Mouse (Mus musculus): ENCODE results near the gene Gm6993.

The Gm6993 gene

DNA sequence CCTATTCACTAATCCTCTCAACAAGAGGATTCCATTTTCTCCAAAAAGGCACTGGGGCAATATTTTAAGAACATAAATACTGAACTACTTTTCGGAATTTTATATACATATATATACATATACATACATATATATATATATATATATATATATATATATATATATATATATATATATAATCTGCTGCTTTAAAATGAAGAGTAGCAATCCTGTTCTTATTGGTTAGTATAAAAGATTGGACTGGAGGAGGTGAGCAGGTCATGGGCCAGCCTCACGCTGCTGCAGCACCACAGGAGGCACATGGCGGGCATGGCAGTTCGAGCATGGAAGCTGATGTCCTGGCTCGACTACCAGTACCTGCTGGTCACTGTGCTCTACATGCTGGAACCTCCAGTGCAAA is at the start of gene Gm6993:
Gm6993 (plus strand) TSS at position 301 of the 400 bp plus-strand sequence.
- in situ Hi-C loops (cut with MboI, MseI), result no loop called here

DNA sequence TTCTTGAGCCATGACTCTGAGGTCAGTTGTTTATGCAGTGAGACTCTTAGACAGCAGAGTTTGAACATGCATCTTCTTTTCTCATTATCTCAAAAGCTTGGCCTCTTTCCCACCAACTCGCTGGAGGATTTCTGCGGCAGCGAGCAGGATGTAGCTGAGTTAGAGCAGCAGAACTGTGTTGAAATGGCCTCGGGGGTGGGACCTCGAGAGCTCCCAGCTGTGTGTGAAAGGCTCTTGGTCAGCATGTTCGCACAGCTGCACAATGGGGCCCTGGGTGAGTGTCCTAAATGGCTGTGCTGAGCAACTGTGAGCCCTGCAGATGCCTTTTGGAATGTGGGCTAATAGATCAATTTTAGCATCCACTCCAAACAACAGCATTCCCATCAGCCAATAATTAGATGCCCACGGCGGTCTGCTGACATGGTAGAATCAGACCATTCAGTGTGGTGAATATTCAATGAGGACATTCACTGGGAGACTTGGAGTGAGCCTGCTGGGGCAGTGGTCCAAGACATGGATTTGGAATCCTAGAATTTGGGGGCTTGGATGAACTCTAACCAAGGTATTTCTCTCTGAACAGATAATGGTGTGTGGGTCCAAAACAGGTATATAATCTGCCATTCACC is 49.1 kb upstream of the Gm6993 start:
- in situ Hi-C loops (cut with MboI, MseI), result no loop called here

DNA sequence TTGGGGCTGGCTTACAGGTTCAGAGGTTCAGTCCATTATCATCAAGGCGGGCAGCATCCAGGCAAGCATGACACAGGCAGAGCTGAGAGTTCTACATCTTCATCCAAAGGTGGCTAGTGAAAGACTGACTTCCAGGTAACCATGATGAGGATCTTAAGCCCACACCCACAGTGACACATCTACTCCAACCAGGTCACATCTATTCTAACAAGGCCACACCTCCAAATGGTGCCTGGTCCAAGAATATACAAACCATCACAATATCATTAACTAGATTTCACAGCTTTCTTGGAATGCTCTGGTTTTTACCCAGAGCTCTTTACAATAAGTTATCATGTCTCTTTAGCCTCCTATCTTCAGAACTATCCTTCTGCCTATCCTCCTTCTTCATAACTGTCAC is 38.1 kb upstream of the Gm6993 start:
- in situ Hi-C loops (cut with MboI, MseI), result no loop called here

DNA sequence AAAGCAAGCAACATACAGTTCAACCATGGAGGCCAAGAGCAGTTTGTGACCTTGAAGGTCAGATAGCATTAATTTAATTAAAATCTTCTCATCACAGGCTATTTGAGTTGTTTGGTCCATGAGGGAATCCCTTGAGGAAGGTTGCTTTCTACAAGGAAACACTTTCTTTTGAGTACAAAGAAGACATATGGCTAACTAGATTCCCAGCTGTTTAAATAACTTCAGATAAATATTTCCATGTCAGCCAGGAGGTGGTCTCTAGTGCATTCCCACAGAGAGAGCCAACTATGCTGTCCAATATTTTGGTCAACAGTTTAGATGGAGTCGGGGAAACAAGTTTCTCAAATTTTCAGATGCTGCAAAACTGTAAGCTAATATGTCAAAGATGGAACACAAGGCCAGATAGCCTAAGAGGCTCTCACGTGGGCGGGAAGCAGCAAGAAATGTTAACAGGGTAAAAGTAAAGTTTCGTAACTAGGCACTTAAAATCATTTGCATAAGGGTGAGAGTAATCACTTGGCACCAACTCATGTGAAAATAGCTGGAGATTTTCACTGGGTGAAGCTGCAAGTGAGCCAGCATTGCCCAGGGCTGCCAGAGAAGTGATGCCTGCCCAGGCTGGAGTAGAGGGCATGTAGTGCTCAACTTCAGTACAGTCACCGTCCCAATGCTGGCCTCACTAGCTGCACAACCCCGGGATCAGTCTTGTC is 36.7 kb upstream of the Gm6993 start:
- in situ Hi-C loops (cut with MboI, MseI), result no loop called here

GRCm38 (mm10) chr12:31204898-31205297 is 35.7 kb upstream of the Gm6993 start:
- in situ Hi-C loops (cut with MboI, MseI), result no loop called here

DNA sequence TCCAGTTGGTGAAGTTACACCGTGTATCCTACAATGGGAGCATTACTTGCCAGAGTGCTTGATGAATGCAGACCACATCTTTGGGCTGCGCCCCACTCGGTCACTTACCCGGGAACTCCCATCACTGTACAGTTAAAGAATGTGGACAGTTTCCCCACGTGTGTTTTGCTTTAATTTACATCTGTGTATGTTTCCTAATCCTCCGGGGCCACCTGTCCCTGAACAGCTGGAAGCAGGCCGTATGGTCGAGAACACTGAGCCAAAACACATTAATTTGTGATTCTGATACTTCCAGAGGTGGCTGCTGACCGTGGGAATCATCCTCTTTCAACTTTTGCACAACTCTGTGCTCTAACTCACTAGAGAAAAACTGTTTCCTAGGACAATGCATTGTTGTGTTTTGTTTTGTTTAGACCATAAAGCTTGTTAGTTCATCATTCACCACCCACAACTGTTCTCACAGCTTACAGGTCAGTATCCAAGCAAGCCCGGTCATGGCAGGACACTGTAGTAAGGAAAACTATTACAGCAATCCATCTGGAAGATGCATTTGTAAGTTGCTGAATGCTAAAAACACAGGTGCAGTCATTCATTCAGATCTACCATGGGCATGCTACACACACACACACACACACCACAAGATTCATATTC is 34.5 kb upstream of the Gm6993 start:
- in situ Hi-C loops (cut with MboI, MseI), result no loop called here

DNA sequence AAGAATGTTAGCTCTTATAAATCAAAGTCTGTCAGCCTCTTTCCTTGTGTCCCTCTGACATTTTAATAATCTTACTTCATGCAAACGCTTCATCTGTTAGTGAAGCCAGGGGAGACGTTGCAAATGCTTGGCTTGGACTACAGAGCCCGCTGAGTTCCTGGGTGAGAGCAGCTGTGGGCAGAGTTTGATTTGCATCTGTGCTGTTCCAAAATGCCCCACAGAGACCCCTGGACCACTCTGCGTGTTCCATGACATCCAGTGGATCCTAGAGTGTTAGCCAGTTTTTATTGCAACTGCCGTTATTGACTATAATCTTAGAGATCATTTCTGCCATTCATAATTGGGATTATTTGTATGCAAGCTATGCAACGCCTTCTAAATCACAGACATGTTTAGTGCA is 31.8 kb upstream of the Gm6993 start:
- in situ Hi-C loops (cut with MboI, MseI), result no loop called here

DNA sequence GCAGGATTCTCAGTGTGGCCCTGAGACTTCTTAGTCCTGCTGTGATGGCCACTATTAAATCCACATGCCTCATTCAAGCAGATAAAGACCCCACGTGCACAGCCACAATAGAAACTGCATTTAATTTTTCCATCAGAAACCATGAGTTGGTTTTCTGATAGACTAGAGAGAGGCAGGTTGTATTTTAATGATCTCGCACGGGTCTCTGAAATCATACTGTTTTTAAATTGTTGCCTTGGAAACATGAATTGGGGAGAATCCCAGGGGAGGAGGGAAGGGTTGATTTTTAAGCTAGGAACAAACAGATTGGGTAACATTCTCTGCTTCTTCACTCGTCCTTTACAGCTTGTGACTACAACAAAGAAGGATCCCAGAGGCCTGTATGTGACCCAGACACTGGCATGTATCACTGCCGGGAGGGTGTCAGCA is 31.2 kb upstream of the Gm6993 start:
- in situ Hi-C loops (cut with MboI, MseI), result no loop called here

DNA sequence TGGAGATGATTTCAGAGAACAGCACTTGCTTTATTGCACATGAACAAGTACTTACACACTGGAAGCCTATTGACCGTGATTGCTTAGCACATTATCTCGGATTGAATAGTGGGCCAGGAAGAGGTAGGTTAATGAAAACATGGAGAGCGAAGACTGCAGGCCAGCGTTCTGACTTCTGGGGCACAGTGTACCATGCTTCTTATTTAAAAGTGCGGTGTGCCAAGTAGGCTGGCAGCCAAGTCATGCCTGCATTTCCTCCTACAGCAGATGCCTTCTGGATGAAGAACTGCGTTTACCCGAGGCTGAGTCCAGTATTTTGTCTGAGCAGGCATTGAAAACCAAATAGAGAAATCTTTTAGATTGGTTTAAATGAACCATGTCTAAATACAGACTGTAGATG is 27.0 kb upstream of the Gm6993 start:
- in situ Hi-C loops (cut with MboI, MseI), result no loop called here

- in situ Hi-C loops (cut with MboI, MseI), result no loop called here
Measured at GRCm38 (mm10) chr12:31215003-31215402, 25.6 kb upstream of the Gm6993 start.

DNA sequence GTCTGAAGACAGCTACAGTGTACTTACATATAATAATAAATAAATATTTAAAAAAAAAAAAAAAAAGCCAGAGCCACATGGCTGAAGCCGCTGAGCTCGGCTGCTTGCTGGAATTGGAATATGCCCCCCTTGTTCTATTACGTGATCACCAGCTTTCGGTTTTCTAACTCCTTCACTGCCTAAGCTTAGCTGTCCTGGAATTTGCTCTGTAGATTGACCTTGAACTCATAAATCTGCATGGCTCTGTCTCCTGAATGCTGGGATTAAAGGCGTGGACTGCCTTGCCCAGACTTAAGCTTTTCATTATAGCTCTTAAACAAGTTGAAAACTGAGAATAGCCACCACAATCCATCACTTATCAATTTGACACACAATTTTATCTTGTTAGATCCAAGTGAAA is 23.3 kb upstream of the Gm6993 start:
- in situ Hi-C loops (cut with MboI, MseI), result no loop called here

- in situ Hi-C loops (cut with MboI, MseI), result no loop called here
Measured at GRCm38 (mm10) chr12:31218774-31219173, 21.8 kb upstream of the Gm6993 start.

DNA sequence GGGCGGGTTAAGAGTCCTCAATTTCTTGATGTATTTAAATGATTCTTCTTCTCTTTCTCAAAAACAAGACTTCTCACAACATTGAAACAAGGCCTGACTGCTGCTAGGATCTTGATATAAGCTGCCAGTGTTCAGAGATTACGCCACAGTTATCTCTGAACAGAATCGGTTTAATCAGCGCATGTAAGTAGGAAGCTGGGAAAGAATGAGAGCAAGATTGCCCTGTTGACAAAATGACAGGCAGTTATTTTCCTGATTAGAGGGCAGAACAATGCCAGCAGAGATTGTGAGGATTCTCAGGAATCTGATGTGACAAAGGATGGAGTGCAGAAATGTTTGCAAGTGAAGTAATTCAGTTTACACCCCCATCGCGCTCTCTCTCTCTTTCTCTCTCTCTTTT is 19.0 kb upstream of the Gm6993 start:
- in situ Hi-C loops (cut with MboI, MseI), result no loop called here

GRCm38 (mm10) chr12:31222282-31222681 is 18.3 kb upstream of the Gm6993 start:
- in situ Hi-C loops (cut with MboI, MseI), result no loop called here

DNA sequence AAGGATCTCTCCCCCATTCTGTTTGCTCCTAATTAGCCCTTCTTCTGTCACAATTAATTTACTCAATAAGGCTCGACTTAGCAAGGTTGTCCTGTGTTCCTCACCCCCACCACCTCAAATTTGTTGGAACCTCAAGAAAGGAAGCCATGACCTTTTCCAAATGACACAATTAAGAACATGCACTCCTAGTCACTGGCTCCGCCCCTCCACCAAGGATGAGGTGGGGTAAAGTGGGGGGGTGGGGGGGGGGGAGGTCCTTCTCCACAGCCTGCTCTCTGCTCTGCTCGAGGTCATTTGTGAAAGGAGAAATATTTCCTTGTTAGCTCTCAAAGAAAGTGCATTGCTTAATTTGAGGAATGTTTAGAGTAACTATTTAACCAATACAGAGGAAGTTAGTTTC is 17.8 kb upstream of the Gm6993 start:
- in situ Hi-C loops (cut with MboI, MseI), result no loop called here

GRCm38 (mm10) chr12:31225451-31225850 is 15.1 kb upstream of the Gm6993 start:
- in situ Hi-C loops (cut with MboI, MseI), result no loop called here

GRCm38 (mm10) chr12:31227167-31227566 is 13.4 kb upstream of the Gm6993 start:
- in situ Hi-C loops (cut with MboI, MseI), result no loop called here

- in situ Hi-C loops (cut with MboI, MseI), result no loop called here
Measured at GRCm38 (mm10) chr12:31228878-31229277, 11.7 kb upstream of the Gm6993 start.

DNA sequence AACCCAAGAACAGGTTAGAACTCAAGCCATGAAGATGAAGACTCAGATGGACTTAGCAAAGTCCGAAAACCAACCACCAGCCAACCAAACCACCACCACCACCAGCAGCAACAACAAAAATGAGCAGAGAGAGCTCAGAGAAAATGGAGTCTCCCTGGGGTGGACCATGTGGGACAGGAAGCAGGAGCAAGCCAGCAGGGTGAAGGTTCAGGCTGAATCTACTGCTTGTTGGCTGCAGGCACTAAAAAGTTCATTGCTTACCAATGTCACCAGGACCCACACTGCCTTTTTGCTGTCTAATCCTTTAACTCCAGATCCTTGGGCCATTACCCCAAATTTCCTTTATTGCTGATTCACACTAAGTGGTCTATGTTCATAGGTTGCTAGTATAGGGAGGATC is 7.9 kb upstream of the Gm6993 start:
- in situ Hi-C loops (cut with MboI, MseI), result no loop called here

GRCm38 (mm10) chr12:31235018-31235417 is 5.6 kb upstream of the Gm6993 start:
- in situ Hi-C loops (cut with MboI, MseI), result no loop called here

DNA sequence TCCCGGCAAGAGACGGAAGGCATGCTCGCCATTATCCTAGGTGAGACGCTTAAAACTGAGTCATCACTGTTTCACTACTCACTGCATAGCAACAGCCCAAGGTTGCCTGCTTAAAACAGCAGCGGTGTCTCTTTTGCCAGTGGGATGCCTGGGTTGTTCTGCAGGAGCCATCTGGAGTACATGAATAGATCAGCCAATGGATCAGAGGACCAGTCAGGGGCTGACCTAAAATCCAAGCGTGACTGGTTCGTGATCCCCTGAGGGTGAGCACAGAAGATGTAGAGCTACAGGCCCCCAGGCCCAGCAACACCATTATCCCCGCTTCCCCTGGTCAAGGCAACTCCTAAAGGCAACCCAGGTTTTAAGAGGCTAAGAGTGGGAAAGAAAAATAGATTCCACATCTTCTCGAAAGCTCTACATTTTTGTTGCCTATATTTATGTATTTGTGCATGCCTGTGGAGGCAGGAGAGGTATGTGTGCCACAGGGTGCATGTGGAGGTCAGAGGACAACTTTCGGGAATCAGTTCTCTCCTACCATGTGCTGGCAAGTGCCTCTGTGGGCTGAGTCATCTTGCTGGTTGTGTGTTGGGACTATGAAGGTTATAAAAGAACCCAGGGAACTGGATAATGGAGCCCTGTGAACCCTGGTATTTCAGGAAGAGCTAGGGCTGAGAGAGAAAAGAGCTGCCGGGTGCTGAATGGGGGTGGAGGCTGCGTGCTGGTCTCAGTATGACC is 3.5 kb upstream of the Gm6993 start:
- in situ Hi-C loops (cut with MboI, MseI), result no loop called here

DNA sequence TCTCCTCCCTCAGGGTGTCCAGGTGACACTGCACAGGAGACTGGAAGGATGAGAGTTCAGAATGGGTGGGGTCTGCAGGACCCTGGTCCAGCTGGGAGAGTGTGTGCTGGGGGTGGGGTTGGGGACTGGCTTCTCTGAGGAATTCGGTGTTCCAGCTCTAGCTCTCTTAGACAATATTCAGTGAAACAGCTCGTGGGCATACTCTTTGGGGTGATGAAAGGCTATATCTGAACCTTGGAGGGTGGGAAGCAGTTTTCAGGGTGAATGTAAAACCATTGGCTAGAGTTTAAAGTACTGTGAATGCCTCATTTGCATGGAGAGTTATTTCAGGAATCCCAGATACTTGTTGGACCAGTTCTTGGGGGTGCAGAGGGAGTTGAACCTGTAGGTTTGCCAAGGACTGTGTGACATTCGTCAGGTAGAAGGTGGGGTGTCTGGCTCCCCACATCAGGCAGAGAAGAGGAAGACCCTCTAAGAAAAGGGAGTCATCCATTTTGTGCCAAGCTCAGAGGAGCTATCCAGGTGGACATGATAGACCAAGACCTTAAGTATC is 1.5 kb upstream of the Gm6993 start:
- in situ Hi-C loops (cut with MboI, MseI), result no loop called here

Measured in regulatory T cell (primary cell).